16 mouse cellular contexts compared by ENCODE assay signal in genomic region chr6:145761151-145761935, GRCm38 (mm10). TPM values are rescaled to one million over a fixed set of nuclear protein-coding genes. Genes with fewer than 3 reads are reported as not detected.
DNase-seq lines count a peak whose midpoint lies in the region; ATAC-seq and TF ChIP-seq lines count a peak whose summit lies in the region.
"Had no signal": no experiment of that assay in that cellular context is flagged by ENCODE, and none has a peak within 500 bp of the region (broad histone marks: within the 10 kb centered on the region; RNA-seq: fewer than 3 reads in every experiment).

No protein-coding gene starts in this region.

- no peak for ATAC-seq in limb, embryonic 14.5 days (ENCODE audit: low FRiP score, low read depth)
- ATAC-seq in heart, embryonic 14.5 days (ENCODE audit: insufficient number of reproducible peaks, insufficient read depth, low FRiP score, low read depth), result no peak
- ATAC-seq in intestine, embryonic 15.5 days, result peak; percentile 41; the same call in 1 of the 2 replicates
- no peak for ATAC-seq in activated CD4-positive, CD25-positive, alpha-beta regulatory T cell, adult 4 months
- ATAC-seq: Patski had no signal

- H3K27me3 ChIP-seq in heart, embryonic 10.5 days (ENCODE audit: insufficient read depth, poor library complexity, severe bottlenecking), result no peaks in the 10 kb centered on the region
- H3K27me3 ChIP-seq in limb, embryonic 14.5 days (ENCODE audit: control insufficient read depth, insufficient read depth, low read length), result no peaks in the 10 kb centered on the region
- no peaks in the 10 kb centered on the region for H3K27me3 ChIP-seq in limb, embryonic 10.5 days (ENCODE audit: low read depth, poor library complexity, severe bottlenecking)
- no peaks in the 10 kb centered on the region for H3K27me3 ChIP-seq in heart, embryonic 14.5 days (ENCODE audit: control insufficient read depth, insufficient read depth, low read length)
- no peaks in the 10 kb centered on the region for H3K27me3 ChIP-seq in intestine, embryonic 15.5 days (replicated peaks)
- H3K27me3 ChIP-seq: forebrain, embryonic 12.5 days; hindbrain, embryonic 15.5 days; Patski had no signal

- no peak for DNase-seq in heart, embryonic 10.5 days (ENCODE audit: low spot score)
- no peak for DNase-seq in heart, postnatal 4 days
- DNase-seq in limb, embryonic 14.5 days (ENCODE audit: low spot score), result no peak
- no peak for DNase-seq in limb, embryonic 10.5 days (ENCODE audit: low spot score)
- no peak for DNase-seq in urinary bladder, postnatal 25 days (ENCODE audit: low spot score)
- DNase-seq: cerebellum, postnatal 10 days; kidney, adult 8-10 months; midbrain, embryonic 14.5 days; retina, postnatal 1 day; right cerebral cortex, postnatal 4 days had no signal

- WGBS in heart, embryonic 10.5 days, result 77% methylated on average over 3 of the region's 3 CpGs
- 84% methylated on average over 3 of the region's 3 CpGs for WGBS in limb, embryonic 14.5 days
- WGBS in limb, embryonic 10.5 days, result 89% methylated on average over 3 of the region's 3 CpGs
- 69% methylated on average over 3 of the region's 3 CpGs for WGBS in heart, embryonic 14.5 days
- WGBS in intestine, embryonic 15.5 days, result 68% methylated on average over 3 of the region's 3 CpGs

- H3K4me3 ChIP-seq in heart, embryonic 10.5 days, result no peak overlapping the region
- no peak overlapping the region for H3K4me3 ChIP-seq in limb, embryonic 14.5 days (replicated peaks; ENCODE audit: low read length)
- H3K4me3 ChIP-seq in limb, embryonic 10.5 days, result no peak overlapping the region
- H3K4me3 ChIP-seq in heart, embryonic 14.5 days (ENCODE audit: control insufficient read depth in 1 of 2, insufficient read depth in 1 of 2, low read depth in 1 of 2, low read length in 2 of 2), result no peak overlapping the region
- no peak overlapping the region for H3K4me3 ChIP-seq in intestine, embryonic 15.5 days (replicated peaks)
- H3K4me3 ChIP-seq: forebrain, embryonic 12.5 days; hindbrain, embryonic 15.5 days had no signal

- no peaks in the 10 kb centered on the region for H3K9me3 ChIP-seq in heart, embryonic 10.5 days
- H3K9me3 ChIP-seq in limb, embryonic 14.5 days (ENCODE audit: control insufficient read depth, low read length), result no peaks in the 10 kb centered on the region
- H3K9me3 ChIP-seq in limb, embryonic 10.5 days (replicated peaks), result no peaks in the 10 kb centered on the region
- no peaks in the 10 kb centered on the region for H3K9me3 ChIP-seq in heart, embryonic 14.5 days (ENCODE audit: control insufficient read depth, low read length)
- no peaks in the 10 kb centered on the region for H3K9me3 ChIP-seq in intestine, embryonic 15.5 days
- H3K9me3 ChIP-seq: forebrain, embryonic 12.5 days; hindbrain, embryonic 15.5 days had no signal

- TF ChIP-seq POLR2A in limb, embryonic 14.5 days (IDR thresholded peaks at IDR 0.05; ENCODE audit: borderline replicate concordance, extremely low read depth, insufficient read depth, insufficient read length), result no peak

- H3K4me1 ChIP-seq in heart, embryonic 10.5 days, result peaks cover 89% of the 10 kb centered on the region
- H3K4me1 ChIP-seq in limb, embryonic 14.5 days (ENCODE audit: control insufficient read depth, insufficient read depth, low read length), result peaks cover 41% of the 10 kb centered on the region
- H3K4me1 ChIP-seq in limb, embryonic 10.5 days, result peaks cover 52% of the 10 kb centered on the region
- H3K4me1 ChIP-seq in heart, embryonic 14.5 days (ENCODE audit: control insufficient read depth in 2 of 2, insufficient read depth in 2 of 2, low read length in 2 of 2), result peaks cover 44 to 86% of the 10 kb centered on the region in 2 experiments
- H3K4me1 ChIP-seq in intestine, embryonic 15.5 days (replicated peaks), result peaks cover 16% of the 10 kb centered on the region

- peak overlapping the region; percentile 87 for H3K27ac ChIP-seq in heart, embryonic 10.5 days
- 0 out of 2 replicates have a peak overlapping the region, but pooled peaks have one; percentile 8 for H3K27ac ChIP-seq in limb, embryonic 14.5 days (replicated peaks; ENCODE audit: low read depth, low read length)
- H3K27ac ChIP-seq in limb, embryonic 10.5 days, result no peak overlapping the region
- H3K27ac ChIP-seq in heart, embryonic 14.5 days (replicated peaks in 1 of 2; ENCODE audit: control insufficient read depth in 1 of 2, insufficient read depth in 1 of 2, low read depth in 2 of 2, low read length in 2 of 2), result peak overlapping the region; percentile 88 to 93
- no peak overlapping the region for H3K27ac ChIP-seq in intestine, embryonic 15.5 days
- H3K27ac ChIP-seq: forebrain, embryonic 12.5 days; hindbrain, embryonic 15.5 days had no signal

- H3K36me3 ChIP-seq in heart, embryonic 10.5 days, result no peaks in the 10 kb centered on the region
- H3K36me3 ChIP-seq in limb, embryonic 14.5 days (ENCODE audit: control insufficient read depth, insufficient read depth, low read length), result no peaks in the 10 kb centered on the region
- H3K36me3 ChIP-seq in limb, embryonic 10.5 days, result no peaks in the 10 kb centered on the region
- H3K36me3 ChIP-seq in heart, embryonic 14.5 days (ENCODE audit: control insufficient read depth, insufficient read depth, low read length), result no peaks in the 10 kb centered on the region
- no peaks in the 10 kb centered on the region for H3K36me3 ChIP-seq in intestine, embryonic 15.5 days
- H3K36me3 ChIP-seq: forebrain, embryonic 12.5 days; hindbrain, embryonic 15.5 days had no signal

- H3K9ac ChIP-seq in limb, embryonic 14.5 days (ENCODE audit: low read depth, low read length, severe bottlenecking), result no peak overlapping the region
- H3K9ac ChIP-seq in heart, embryonic 14.5 days (ENCODE audit: low read length), result no peak overlapping the region
- H3K9ac ChIP-seq in intestine, embryonic 15.5 days, result no peak overlapping the region
- H3K9ac ChIP-seq: forebrain, embryonic 12.5 days; hindbrain, embryonic 15.5 days had no signal

- H3K4me2 ChIP-seq in limb, embryonic 14.5 days (replicated peaks; ENCODE audit: low read depth, low read length, severe bottlenecking), result no peak overlapping the region
- no peak overlapping the region for H3K4me2 ChIP-seq in heart, embryonic 14.5 days (ENCODE audit: low read length)
- no peak overlapping the region for H3K4me2 ChIP-seq in intestine, embryonic 15.5 days (replicated peaks)
- H3K4me2 ChIP-seq: forebrain, embryonic 12.5 days; hindbrain, embryonic 15.5 days had no signal

RNA-seq across cellular contexts. Expression of gene Rassf8, which starts 14.8 kb away (rescaled TPM):
- 7.2 and 8.6 TPM in 2 replicates for polyA plus RNA-seq in heart, embryonic 10.5 days (2016; fragmentation: Nextera tagmentation; extraction: Ambion mirVana)
- total RNA-seq in heart, postnatal 4 days (2021), result 10 to 100 TPM; 93.1 to 97.9 TPM
- polyA plus RNA-seq in limb, embryonic 14.5 days (2012; rRNA removed), result 42.5 and 43.3 TPM in 2 replicates
- polyA plus RNA-seq in limb, embryonic 14.5 days (2014; fragmentation: Nextera tagmentation; extraction: Ambion mirVana), result 20.8 and 23.0 TPM in 2 replicates
- polyA plus RNA-seq in limb, embryonic 10.5 days (2016; fragmentation: Nextera tagmentation; extraction: Ambion mirVana), result 3.9 and 6.4 TPM in 2 replicates
- 12.7 and 15.7 TPM in 2 replicates for polyA plus RNA-seq in heart, embryonic 14.5 days (2014; fragmentation: Nextera tagmentation; extraction: Ambion mirVana)
- polyA plus RNA-seq in intestine, embryonic 15.5 days (2015; fragmentation: Nextera tagmentation; extraction: Ambion mirVana), result 4.7 TPM in 2 replicates
- under 1 TPM; 0.19 to 0.32 TPM for polyA plus RNA-seq in activated CD4-positive, CD25-positive, alpha-beta regulatory T cell, adult 4 months (2017; shearing (Covaris generic))

Comparison
In these comparisons a context has a peak if more than half of its experiments do, and no peak if none do; other contexts are left out.
1. H3K27ac ChIP-seq: peak in heart, embryonic 10.5 days (single experiment), limb, embryonic 14.5 days (single experiment) and heart, embryonic 14.5 days (2 of 2); none in limb, embryonic 10.5 days (single experiment) and intestine, embryonic 15.5 days (single experiment).